23 mouse cellular contexts compared by ENCODE assay signal in genomic region chr1:124706246-124706645, GRCm38 (mm10).
A peak's percentile ranks its signal among the peaks of the same experiment; 100 is the strongest.
DNase-seq lines count a peak whose midpoint lies in the region; ATAC-seq and TF ChIP-seq lines count a peak whose summit lies in the region.
"Had no signal": no experiment of that assay in that cellular context is flagged by ENCODE, and none has a peak within 500 bp of the region (broad histone marks: within the 10 kb centered on the region; RNA-seq: fewer than 3 reads in every experiment).

No protein-coding gene starts in this region.

- no peak overlapping the region for H3K4me3 ChIP-seq in forebrain, postnatal 0 days (ENCODE audit: low read depth, low read length)
- no peak overlapping the region for H3K4me3 ChIP-seq in forebrain, embryonic 12.5 days (replicated peaks)
- H3K4me3 ChIP-seq in lung, adult 2 months (replicated peaks; ENCODE audit: extremely low read depth, low read depth, low read length), result no peak overlapping the region
- H3K4me3 ChIP-seq: embryonic facial prominence, embryonic 10.5 days; heart, adult 2 months; heart, embryonic 15.5 days; hindbrain, embryonic 13.5 days had no signal

- no peak for TF ChIP-seq CTCF in forebrain, postnatal 0 days (IDR thresholded peaks at IDR 0.05; ENCODE audit: low read depth)
- TF ChIP-seq CTCF in lung, adult 2 months (IDR thresholded peaks at IDR 0.05; ENCODE audit: insufficient read depth, low read length), result no peak

- TF ChIP-seq POLR2A in lung, adult 2 months (IDR thresholded peaks at IDR 0.05; ENCODE audit: borderline replicate concordance, extremely low read depth, low read depth, low read length), result no peak

- H3K9me3 ChIP-seq in forebrain, postnatal 0 days (ENCODE audit: low read length), result no peaks in the 10 kb centered on the region
- no peaks in the 10 kb centered on the region for H3K9me3 ChIP-seq in forebrain, embryonic 12.5 days
- H3K9me3 ChIP-seq: embryonic facial prominence, embryonic 10.5 days; heart, embryonic 15.5 days; hindbrain, embryonic 13.5 days had no signal

- no peak overlapping the region for H3K27ac ChIP-seq in forebrain, postnatal 0 days (ENCODE audit: low read depth, low read length)
- no peak overlapping the region for H3K27ac ChIP-seq in forebrain, embryonic 12.5 days
- H3K27ac ChIP-seq: embryonic facial prominence, embryonic 10.5 days; heart, adult 2 months; heart, embryonic 15.5 days; hindbrain, embryonic 13.5 days had no signal

- no peak for ATAC-seq in forebrain, postnatal 0 days
- ATAC-seq in forebrain, embryonic 12.5 days (ENCODE audit: low FRiP score), result no peak
- ATAC-seq: CD4-positive, CD25-positive, alpha-beta regulatory T cell, adult 4 months; forebrain, embryonic 14.5 days had no signal

- H3K36me3 ChIP-seq in forebrain, postnatal 0 days (ENCODE audit: insufficient read depth), result no peaks in the 10 kb centered on the region
- H3K36me3 ChIP-seq in forebrain, embryonic 12.5 days (replicated peaks), result no peaks in the 10 kb centered on the region
- H3K36me3 ChIP-seq: embryonic facial prominence, embryonic 10.5 days; G1E; heart, embryonic 15.5 days; hindbrain, embryonic 13.5 days had no signal

- intact Hi-C loops in left cerebral cortex, postnatal 4 days (cut with DNase I), result no loop called here

- no peaks in the 10 kb centered on the region for H3K4me1 ChIP-seq in forebrain, postnatal 0 days (ENCODE audit: insufficient read depth)
- no peaks in the 10 kb centered on the region for H3K4me1 ChIP-seq in forebrain, embryonic 12.5 days
- H3K4me1 ChIP-seq in lung, adult 2 months (ENCODE audit: control insufficient read depth, insufficient read depth, low read length), result no peaks in the 10 kb centered on the region
- H3K4me1 ChIP-seq: embryonic facial prominence, embryonic 10.5 days; heart, embryonic 15.5 days; hindbrain, embryonic 13.5 days had no signal

- H3K27me3 ChIP-seq in forebrain, postnatal 0 days (ENCODE audit: insufficient read depth, low read length), result no peaks in the 10 kb centered on the region
- H3K27me3 ChIP-seq in forebrain, embryonic 12.5 days, result no peaks in the 10 kb centered on the region
- H3K27me3 ChIP-seq: heart, embryonic 15.5 days; hindbrain, embryonic 13.5 days had no signal

- no peak overlapping the region for H3K9ac ChIP-seq in forebrain, postnatal 0 days
- no peak overlapping the region for H3K9ac ChIP-seq in forebrain, embryonic 12.5 days
- H3K9ac ChIP-seq: heart, embryonic 15.5 days; hindbrain, embryonic 13.5 days had no signal

- DNase-seq in forebrain, postnatal 0 days, result peak; percentile 45
- peak; percentile 9 for DNase-seq in left cerebral cortex, adult 11 months (ENCODE audit: low spot score)
- DNase-seq in left cerebral cortex, postnatal 4 days, result no peak
- DNase-seq in right cerebral cortex, postnatal 10 days (ENCODE audit: low spot score in 2 of 2), result peak; percentile 45 to 61
- no peak for DNase-seq in right cerebral cortex, postnatal 4 days
- no peak for DNase-seq in lung, adult 2 months
- DNase-seq: adrenal gland, adult 8-10 months; adrenal gland, postnatal 36 days; B cell, adult 2 months; cerebellum, adult 11-12 months; cerebellum, adult 9-11 months; cerebellum, postnatal 36 days; gastrocnemius, postnatal 14 days; heart, adult 2 months; heart, postnatal 14 days had no signal

- no peak overlapping the region for H3K4me2 ChIP-seq in forebrain, postnatal 0 days (ENCODE audit: low read depth)
- no peak overlapping the region for H3K4me2 ChIP-seq in forebrain, embryonic 12.5 days
- H3K4me2 ChIP-seq: heart, embryonic 11.5 days; heart, embryonic 15.5 days; hindbrain, embryonic 13.5 days had no signal

- 74% methylated on average over 2 of the region's 2 CpGs for WGBS in forebrain, postnatal 0 days
- WGBS in forebrain, embryonic 12.5 days, result 90% methylated on average over 2 of the region's 2 CpGs
- 80% methylated on average over 2 of the region's 2 CpGs for WGBS in lung, adult 2 months

Comparison
In these comparisons a context has a peak if more than half of its experiments do, and no peak if none do; other contexts are left out.
1. DNase-seq: peak in forebrain, postnatal 0 days (single experiment), left cerebral cortex, adult 11 months (single experiment) and right cerebral cortex, postnatal 10 days (2 of 2); none in left cerebral cortex, postnatal 4 days (single experiment), right cerebral cortex, postnatal 4 days (single experiment) and lung, adult 2 months (single experiment).